Mouse (Mus musculus) T-helper 2 cell (primary cell): ENCODE measurements around the gene Cdc42.

Experiments
- in situ Hi-C: fragments of 300-600 bp; cut with MboI, MseI; formaldehyde crosslinking; loops from one replicate; pipeline ENCODE4 v1.15.1; 2025; ENCODE audit warnings: high pct_unique_total_duplicates

Cdc42 gene

DNA sequence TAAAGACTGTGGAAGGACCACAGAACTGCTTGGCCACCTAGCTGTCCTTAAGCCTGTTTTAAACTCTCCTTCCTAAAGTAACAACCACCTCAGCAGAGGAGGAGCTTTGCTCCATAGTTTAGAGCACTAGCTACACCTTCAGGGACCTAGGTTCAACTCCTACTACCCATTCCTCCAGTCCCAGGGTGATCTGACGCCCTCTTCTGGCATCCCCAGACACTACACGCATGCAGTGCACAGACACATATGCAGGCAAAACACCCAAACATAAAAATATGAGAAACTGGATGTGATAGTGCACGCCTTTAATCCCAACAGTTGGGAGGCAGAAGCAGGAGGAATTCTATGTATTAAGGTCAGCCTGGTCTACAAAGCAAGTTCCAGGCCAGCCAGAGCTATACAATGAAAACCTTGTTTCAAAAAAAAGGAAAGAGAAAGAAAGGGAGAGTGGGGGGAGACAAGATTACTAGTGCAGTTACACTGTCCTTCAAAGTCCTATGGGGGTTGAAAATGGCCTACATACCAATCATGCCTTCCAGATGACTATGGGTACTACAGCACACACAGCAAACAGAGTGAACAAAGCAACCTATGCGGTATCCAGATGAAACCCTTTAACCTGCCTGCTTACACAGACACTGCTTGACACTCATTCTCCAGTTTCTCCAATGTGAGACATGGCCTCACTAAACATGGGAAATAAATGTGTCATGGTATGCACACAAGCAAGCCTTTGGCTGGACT, 41.3 kb downstream of the Cdc42 start:
- in situ Hi-C loops, result no loop called here

DNA sequence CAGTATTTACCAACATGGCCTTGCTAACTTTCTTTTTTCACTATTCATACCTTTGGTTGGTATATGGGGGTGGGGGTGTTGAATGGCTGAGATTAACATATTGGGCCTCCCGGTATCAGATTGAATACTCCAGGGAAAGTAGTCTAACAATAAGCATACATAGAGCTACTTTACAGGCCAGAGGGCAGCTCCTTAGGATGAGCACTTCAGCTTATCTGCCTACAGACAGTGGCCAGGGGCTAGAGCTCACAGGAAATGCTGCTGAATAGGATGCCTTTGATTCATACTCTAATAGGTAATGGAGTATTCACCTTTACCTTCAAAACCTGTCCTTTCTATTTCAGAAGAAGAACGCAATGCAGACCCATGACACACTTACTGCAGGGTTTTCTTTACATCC, 42.5 kb downstream of the Cdc42 start:
- in situ Hi-C loops, result no loop called here

DNA sequence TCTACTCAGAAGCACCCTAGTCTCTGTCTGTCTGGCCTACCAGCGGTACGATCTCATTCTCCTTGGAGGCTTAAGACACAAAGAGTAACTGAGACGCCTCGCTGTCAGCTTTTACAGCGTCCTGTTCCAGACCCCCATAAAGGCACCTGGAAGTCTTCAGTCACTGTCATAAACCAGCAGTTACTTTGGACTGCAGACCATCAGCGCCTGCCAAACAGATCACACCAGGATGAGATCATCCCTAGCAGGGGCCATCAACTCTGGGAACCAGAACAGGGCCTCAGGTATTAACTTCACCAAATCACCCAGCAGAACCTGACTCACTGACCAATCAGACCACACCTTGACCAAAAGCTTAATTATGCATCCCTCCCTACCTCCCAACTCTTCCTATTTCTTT, 43.0 kb downstream of the Cdc42 start:
- in situ Hi-C loops, result loop anchor here (5.0 kb wide), 1 partner anchor 83 kb away; no protein-coding TSS in a partner anchor

DNA sequence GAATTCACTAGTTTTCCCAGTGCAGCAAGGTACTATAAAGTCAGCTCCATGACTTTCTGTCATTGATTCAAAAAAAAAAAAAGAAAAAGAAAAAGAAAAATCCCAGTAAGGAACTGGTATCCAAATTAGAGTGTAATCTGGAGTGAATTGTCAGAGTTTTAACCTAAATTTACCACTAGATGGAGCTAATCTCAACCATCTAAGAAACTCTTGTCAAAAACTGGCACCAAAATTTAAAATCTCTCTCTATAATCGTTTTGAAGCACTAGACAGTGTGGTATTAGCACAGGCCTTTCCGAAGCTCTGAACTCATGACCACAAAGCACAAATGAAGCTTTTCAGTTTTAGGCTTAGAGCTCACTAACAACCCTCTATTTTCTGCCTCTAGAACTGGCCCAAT, 44.0 kb downstream of the Cdc42 start:
- in situ Hi-C loops, result loop anchor here (5.0 kb wide), 1 partner anchor 84 kb away; no protein-coding TSS in a partner anchor

DNA sequence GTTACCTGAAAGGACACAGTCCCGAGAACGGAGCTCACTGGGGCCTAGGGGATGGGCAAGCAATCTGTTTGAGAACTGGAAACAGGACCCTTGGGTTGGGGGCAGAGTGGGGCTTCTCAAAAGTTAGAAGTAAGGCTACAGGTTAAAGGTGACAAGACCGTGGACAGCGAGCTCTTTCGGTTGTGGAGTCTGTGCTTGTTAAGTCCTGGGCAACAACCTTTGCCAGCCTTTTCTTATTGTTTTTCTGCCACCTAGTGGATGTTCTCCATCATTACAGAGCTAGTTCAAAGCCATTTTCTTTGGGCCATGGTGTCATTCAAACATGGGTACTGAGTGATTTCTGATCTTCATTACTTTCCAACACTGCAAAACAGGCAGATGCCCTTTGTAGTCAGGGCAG, 49.1 kb downstream of the Cdc42 start:
- in situ Hi-C loops, result no loop called here

DNA sequence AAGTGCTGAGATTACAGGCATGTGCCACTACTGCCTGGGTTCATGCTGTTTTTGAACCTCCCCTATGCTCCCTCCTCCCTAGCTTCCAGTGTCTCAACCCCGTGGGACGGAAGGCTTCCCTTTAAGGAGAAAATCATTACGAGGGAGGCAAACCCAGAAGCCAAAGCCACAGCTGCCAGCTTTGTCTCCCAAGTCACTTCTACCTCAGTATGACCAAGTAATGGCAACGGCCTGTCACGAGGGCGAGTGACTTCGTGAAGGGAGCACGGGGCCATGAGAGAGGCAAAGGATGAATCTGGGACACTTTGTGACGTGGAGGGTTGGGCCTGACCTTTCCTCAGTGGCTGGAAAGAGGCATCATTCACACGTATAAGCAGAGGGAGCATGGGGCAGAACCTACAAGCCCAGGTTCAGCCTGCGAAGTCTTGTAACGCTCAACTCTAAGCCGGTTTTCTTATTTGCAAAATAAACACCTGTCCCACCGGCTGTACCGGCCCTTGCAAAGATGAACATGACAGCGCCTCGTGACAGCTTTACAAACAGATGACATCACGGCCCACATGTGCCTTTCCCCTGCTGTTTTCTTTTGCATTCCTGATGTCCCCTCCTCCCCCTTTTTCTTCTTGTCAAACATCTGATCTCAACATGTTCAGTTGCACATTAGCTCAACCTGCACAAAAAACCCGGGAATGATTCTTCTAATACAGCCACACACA, 50.4 kb downstream of the Cdc42 start:
- in situ Hi-C loops, result no loop called here

DNA sequence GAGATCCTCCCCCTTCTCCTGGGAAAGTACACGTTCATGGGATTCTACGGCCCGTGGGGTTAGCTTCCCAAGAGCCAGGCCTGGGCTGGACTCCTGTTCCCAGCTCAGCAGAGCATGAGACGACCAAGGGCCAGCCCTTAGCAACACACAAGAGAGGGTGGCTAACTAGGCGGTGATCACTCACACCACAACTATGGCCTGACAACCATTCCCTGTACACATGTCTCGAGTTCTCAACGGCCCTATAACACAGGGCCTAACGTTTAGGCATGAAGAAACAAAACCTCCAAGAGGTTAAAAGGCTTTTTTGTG, 51.0 kb downstream of the Cdc42 start:
- in situ Hi-C loops, result no loop called here

DNA sequence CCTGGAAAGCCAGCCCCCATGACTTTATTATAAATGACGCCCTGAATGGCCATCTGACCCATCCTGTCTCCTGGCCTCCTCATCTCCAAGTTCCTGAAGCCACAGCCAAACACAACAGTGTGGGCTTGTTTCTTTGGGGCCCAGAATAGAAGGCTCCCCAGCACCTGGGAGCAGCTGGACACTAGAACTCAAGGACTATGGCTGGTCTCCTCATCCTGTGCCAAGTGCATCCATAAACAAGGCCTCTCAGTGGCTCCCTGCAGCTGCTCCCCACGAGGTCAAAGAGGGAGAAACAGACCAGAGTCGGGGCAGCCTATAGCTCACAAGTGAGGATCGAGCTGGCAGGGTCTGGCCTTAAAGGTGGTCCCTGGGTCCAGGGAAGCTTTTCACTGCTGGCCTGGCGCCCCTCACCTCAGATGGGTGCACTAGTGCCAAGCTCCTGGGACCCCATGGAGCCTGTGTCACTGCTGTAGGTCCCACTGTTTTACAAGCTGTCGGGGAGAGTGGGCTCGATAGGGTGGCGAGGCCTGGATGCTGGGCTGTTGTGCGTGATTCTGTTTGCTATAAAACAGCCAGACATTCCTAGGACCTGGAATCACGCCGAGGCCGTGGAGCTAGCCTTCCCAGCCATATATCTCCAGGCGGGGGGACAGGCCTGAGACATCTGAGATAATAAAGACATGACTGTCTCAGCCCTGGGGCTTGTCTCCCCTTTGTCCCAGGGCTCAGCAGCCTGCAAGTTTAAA, 51.5 kb downstream of the Cdc42 start:
- in situ Hi-C loops, result no loop called here

DNA sequence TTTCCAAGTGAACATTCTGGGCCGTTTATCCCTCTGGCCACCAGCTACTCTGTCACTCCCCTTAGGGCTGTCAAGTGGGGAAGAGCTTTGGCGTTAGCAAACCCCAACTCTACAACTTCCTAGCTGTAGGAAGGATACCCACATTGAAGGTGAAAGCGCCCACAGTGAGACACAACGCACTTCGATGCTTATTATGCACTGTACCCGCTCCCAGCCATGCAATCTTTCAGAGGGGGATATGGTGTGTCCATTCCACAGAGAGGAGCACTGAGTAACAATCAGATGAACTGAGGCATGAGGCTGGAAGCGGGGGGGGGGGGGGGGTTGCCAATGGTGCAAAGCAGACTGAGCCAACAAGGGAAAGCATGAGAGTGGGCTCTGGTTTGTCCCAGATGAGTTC, 52.5 kb downstream of the Cdc42 start:
- in situ Hi-C loops, result no loop called here

DNA sequence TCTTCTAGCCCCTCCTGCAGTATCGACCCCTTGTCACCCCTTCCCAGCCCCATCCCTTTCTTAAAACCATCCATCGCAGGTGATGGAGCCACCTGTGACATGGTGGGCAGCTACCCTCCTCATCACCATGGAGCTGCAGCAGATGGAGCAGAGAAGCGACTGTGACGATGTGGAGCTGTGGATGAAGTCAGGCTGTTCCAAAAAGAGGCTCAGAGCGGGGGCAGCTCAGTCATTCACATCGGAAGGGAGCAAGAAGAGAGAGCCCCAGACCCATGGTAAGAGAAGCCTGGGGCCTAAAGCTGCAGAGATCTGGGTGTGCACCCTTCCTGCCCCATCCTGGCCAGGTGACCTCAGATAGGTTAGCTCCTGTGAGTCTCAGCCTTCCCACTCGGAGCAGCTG, 53.4 kb downstream of the Cdc42 start:
- in situ Hi-C loops, result no loop called here

DNA sequence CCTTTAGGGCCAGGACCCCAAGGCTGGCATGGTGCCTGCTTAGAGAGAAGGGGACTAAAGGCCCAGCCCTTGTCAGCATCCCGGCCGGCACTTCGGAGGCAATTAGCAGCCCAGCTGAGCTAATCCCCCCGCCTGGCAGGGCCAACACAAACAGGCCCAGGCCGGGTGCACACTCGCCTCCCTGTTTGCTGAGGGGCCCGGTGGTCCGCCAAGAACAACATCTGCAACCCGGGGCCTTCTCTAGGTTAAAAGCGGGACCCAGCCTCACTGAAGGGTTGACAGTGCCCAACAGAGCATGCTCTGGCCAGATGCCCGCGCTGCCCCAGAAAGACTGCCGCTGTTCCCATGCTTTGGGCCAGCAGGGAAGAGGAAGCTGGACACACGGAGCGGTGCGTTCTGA, 55.9 kb downstream of the Cdc42 start:
- in situ Hi-C loops, result no loop called here

DNA sequence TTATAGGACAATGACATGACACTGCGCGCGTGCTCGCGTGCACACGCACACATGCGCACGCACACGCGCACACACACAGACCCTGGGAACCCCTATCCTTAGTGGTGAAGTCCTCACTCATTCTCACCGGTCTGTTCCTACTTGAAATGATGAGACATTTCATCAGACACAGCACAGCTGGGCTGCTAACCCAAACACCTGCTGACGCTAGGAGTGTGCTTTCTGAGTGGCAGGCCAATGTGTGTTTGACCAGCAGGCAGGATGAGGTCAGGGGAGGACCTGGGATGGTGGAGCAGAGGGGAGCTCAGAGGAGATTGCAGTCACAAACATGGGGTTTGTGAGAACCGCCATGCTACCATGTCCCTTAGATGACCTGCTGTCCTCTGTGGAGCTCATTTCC, 57.3 kb downstream of the Cdc42 start:
- in situ Hi-C loops, result no loop called here

DNA sequence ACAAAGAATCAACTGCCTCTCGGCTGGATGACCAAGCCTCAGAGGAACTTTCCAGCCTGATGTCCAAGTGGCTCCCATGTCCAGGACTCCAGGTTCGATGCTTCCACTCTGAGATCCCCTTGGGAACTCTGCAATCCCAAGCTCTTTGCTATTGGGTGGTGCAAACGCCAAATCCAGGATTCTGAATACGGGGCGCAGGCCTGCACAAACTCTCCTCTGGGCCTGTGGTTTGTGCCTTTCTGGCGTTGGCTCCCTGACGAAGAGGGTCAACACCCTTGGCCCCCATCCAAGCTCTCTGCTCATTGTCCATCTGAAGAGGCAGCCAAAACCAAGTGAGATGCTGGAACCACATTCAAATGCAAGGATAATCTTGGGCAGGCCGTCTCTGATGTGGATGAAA, 59.1 kb downstream of the Cdc42 start:
- in situ Hi-C loops, result no loop called here

DNA sequence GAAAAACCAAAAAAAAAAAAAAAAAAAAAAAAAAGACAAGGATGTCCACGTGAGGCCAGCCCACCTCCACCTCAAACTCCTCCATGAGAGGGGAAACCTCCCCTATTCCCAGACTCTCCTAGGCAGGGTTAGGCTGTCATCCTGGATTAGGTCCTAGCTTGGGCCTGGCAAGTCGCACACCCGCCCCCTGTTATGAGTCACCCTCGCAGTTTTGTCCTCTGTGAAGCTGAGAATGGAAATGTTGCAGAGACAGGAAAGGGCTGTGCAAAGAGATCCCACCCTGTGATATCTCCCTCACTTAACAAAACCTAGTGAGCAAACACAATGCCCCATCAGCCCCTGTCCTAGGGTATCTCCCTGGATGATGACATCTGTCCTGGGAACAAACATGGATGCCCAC, 59.9 kb downstream of the Cdc42 start:
- in situ Hi-C loops, result no loop called here

DNA sequence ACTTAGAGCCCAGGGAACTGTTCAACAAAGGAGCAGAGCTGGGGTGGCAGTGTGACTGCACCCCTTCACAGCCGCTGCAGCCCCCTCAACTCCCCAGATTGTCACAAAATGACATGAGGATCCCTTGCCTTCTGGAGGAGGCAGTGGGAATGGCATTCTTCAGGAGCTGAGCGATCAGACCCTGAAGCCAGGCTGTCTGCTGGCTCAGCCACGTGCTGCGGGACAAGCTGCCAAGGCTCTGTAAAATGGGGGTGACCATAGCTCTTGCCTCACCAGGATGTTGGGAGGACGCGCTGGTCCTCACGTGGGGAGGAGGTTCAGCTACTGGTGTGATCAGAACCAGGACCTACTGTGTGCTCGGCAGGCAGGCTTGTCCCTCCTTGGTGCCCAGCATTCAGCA, 62.6 kb downstream of the Cdc42 start:
- in situ Hi-C loops, result no loop called here

DNA sequence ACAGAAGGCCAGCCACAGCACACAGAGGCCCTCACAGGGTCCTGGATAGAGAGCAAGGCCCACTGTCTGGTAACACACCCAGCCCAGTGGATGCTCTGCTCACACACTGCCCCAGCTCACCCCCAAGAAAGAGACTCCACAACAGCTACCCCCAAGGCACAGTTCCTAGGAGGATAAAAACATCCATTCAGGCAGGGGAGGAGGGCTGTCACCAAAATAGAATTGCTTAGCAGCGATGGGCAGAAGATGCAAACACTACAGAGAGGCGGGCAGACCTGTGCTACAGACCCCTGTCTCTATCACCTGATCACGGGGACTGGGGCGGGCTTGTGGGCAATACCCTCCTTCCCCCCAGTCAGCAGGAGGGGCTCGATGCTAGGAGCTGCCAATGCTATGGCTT, 63.0 kb downstream of the Cdc42 start:
- in situ Hi-C loops, result no loop called here

DNA sequence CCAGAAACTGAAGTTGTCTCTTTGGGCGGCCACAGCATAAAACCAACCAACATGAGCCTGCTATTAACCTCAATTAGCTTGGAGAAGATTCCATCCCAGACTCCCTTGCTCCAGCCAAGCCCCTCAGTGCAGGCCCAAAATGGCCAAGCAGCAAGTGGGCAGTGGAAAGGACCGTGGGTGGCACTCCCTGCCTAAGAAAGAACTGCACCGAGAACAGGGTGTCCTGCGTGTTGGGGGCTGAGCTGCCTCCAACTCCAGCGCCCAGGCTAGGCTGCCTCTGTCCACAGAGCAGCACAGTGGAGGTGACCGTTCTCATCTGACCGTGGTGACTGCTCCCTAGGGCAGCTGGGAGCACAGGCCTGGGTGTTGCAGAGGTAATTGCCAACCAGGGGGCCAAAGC, 63.5 kb downstream of the Cdc42 start:
- in situ Hi-C loops, result no loop called here

DNA sequence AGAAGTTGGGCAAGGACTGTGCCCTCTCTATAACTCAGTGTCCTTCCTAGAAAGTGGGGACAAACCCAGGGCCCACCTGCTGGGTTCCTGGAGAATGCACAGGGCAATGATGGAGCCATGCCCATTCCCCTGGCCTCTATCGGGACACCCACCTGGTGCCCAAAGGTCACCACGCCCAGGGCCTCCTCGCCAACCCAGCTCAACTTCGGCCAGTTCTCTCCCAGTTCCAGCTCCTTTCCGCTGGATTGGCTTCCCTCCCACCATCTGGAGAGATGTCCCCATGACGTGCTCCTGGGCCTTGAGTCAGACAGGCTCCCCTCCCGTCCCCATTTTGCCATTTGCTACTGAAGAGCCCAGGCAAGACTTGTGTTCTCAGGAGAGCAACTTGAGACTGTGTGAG, 64.9 kb downstream of the Cdc42 start:
- in situ Hi-C loops, result no loop called here

DNA sequence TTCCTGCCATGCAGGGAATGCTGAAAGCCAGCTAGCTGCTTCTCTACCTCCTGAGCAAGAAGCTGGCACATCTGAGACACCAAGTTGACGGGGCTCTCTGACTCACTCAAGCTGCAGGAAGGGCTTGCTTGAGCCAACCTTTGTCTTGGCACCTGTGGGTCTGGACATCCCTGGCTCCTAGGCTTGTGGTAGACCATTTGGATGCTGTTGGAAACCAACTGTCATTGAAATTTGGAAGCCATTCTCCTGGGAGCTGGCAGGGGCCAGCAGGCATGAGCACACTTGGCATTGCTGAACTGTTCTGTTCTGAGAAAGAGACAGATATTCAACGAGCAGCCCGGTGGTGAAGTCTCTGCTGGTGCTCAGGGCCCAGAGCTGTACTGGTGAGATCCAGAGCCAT, 67.3 kb downstream of the Cdc42 start:
- in situ Hi-C loops, result no loop called here

DNA sequence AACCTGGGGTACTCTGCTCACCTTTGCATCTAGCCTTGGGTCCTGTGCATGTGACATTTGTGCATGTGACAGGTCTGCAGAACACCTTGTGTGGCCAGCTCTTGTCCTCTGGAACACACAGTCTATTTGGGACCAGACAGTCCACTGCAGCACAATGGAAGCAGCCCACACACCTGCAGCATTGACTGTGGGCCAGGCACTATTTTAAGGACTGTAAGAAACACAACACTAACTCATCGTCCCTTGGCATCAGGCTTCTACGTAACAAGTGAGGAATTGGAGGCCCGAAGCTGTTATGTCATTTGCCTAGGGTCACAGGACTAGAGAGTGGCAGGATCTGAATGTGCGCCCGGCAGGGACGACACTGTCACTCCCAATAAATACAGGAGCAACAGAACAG, 67.8 kb downstream of the Cdc42 start:
- in situ Hi-C loops, result loop anchor here (5.0 kb wide), 1 partner anchor 212 kb away; no protein-coding TSS in a partner anchor

DNA sequence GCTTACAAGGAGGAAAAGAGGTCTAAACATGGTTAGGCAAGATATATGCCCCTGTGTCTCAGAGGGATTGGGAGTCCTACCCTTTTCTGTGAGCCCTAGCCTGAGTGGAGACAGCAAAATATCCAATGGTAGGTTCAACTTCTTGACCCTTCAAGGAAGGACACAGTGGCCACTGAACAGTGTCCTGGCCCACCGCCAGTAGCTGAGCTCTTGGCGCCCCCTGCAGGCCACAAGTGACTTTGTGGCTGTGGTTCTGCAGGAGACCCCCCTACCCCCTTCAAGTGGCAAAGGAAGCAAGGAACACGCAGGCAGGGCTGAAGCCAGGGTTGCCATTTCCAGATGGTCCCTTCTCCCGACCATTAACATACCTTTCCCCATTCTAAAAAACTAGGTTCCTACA, 69.7 kb downstream of the Cdc42 start:
- in situ Hi-C loops, result loop anchor here (5.0 kb wide), 1 partner anchor 211 kb away; no protein-coding TSS in a partner anchor

DNA sequence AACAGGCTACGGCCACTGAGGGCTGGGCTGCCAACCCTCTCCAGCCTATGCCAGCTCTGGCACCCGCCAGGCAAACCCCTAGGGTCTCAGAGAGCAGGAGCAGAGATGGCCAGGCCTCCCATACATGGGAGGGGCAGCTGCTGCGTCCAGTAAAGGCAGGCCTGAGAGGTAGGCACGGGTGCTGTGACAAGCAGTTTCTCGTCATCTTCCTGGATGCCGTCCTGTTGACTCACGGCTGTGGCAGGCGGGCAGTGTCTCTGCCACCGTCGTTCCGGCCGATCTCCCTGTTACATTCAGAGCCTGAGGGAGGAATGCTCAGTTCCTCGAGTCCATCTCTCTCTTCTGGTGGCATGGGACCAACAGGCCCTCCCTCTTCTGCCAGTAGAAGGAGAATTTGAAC, 70.3 kb downstream of the Cdc42 start:
- in situ Hi-C loops, result loop anchor here (5.0 kb wide), 1 partner anchor 210 kb away; no protein-coding TSS in a partner anchor

DNA sequence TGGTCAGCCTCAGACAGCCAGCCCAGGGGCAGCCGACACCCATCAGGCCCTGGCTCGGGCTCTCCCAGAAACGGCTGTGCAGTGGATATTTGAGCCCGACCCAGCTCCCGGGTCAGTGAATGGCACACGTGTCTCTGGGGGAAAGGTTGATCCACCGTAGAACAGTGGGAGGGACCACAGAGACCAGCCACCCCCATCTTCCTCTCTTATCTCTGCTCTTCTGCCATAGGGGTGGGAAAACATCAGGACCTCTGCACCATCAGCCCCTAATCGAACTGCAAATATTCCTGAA, 70.9 kb downstream of the Cdc42 start:
- in situ Hi-C loops, result loop anchor here (5.0 kb wide), 1 partner anchor 209 kb away; no protein-coding TSS in a partner anchor
